Mouse (Mus musculus) myocyte (in vitro differentiated cells): ENCODE measurements around the gene Six1.

Experiments
- CEBPB ChIP-seq: IDR thresholded peaks from 2 replicates; pipeline ENCODE4 v1.6.1; 2011; ENCODE audit warnings: mild to moderate bottlenecking, moderate library complexity; ENCODE audit not compliant: poor library complexity, insufficient read depth, severe bottlenecking
- E2F4 ChIP-seq: IDR thresholded peaks from one replicate; pipeline ENCODE4 v1.6.1; 2011; ENCODE audit warnings: mild to moderate bottlenecking, control low read depth, moderate library complexity; ENCODE audit not compliant: insufficient read depth
- MAX ChIP-seq: IDR thresholded peaks from one replicate; pipeline ENCODE4 v1.6.1; 2011; ENCODE audit warnings: low read depth, mild to moderate bottlenecking, control low read depth
- MYOD1 ChIP-seq, 3 experiments: IDR thresholded peaks; one replicate each; pipeline ENCODE4 v1.6.1; 2011; ENCODE audit warnings: control low read depth in 2 of 3, low read depth in 2 of 3, mild to moderate bottlenecking in 2 of 3, moderate library complexity in 1 of 3; ENCODE audit not compliant: insufficient read length in 2 of 3, control insufficient read depth in 1 of 3
- POLR2A ChIP-seq: IDR thresholded peaks from one replicate; pipeline ENCODE4 v1.6.1; 2011; ENCODE audit warnings: low read depth, mild to moderate bottlenecking, control low read depth, moderate library complexity; ENCODE audit not compliant: insufficient read length
- POLR2AphosphoS2 ChIP-seq: IDR thresholded peaks from one replicate; pipeline ENCODE4 v1.6.1; 2011; ENCODE audit warnings: low read depth, control low read depth; ENCODE audit not compliant: insufficient read length
- REST ChIP-seq: IDR thresholded peaks from one replicate; pipeline ENCODE4 v1.6.1; 2011; ENCODE audit warnings: mild to moderate bottlenecking, control low read depth, moderate library complexity; ENCODE audit not compliant: insufficient read depth, insufficient read length
- SRF ChIP-seq: IDR thresholded peaks from one replicate; pipeline ENCODE4 v1.6.1; 2011; ENCODE audit warnings: low read depth; ENCODE audit not compliant: control insufficient read depth, insufficient read length
- USF1 ChIP-seq: IDR thresholded peaks from one replicate; pipeline ENCODE4 v1.6.1; 2011; ENCODE audit warnings: low read depth, mild to moderate bottlenecking, control low read depth, moderate library complexity

- TF ChIP-seq USF1 (no peak), POLR2A (no peak), POLR2AphosphoS2 (no peak), MAX (no peak), SRF (no peak), REST (no peak), E2F4 (no peak), CEBPB (no peak), MYOD1 (IDR thresholded peaks at IDR 0.05; ENCODE audit: control insufficient read depth in 1 of 3, insufficient read length in 2 of 3, low read depth in 2 of 3) (no peak)
Measured at GRCm38 (mm10) chr12:73042406-73042805, 11.3 kb downstream of the Six1 start.
